Mouse (Mus musculus) gastrocnemius, postnatal 10 days (tissue): ENCODE measurements around the gene Recql. TPM values are rescaled to one million over a fixed set of nuclear protein-coding genes. Genes with fewer than 3 reads are reported as not detected.

Experiments used
- DNase-seq: peaks from one replicate; pipeline ENCODE4 v3.0.0; 2021; ENCODE audit warnings: mixed read lengths
- long read RNA-seq, 2 experiments: library from polyadenylated mRNA; stranded (forward); transcript quantifications; one replicate each; pipeline ENCODE4 v2.0.0; 2021
- total RNA-seq, 2 experiments: library from RNA; stranded (reverse); gene quantifications; 2 replicates each; pipeline ENCODE4 v1.2.3; 2021

Gene Recql
- 1 to 10 TPM; 6.2 to 9.5 TPM for total RNA-seq
- long read RNA-seq, experiment 1, transcript Recql-203 (15 exons, 3,389 nt) = major isoform, 7 of 11 reads
- long read RNA-seq, experiment 1, partial matches to known transcripts = 1 of 11 reads
- long read RNA-seq, experiment 1, other reads (novel, unspliced or antisense) = 3 of 11 reads
- long read RNA-seq, experiment 2, transcript Recql-203 (15 exons, 3,389 nt) = major isoform, 8 of 12 reads
- long read RNA-seq, experiment 2, partial matches to known transcripts = 2 of 12 reads
- long read RNA-seq, experiment 2, other reads (novel, unspliced or antisense) = 1 of 12 reads

DNA sequence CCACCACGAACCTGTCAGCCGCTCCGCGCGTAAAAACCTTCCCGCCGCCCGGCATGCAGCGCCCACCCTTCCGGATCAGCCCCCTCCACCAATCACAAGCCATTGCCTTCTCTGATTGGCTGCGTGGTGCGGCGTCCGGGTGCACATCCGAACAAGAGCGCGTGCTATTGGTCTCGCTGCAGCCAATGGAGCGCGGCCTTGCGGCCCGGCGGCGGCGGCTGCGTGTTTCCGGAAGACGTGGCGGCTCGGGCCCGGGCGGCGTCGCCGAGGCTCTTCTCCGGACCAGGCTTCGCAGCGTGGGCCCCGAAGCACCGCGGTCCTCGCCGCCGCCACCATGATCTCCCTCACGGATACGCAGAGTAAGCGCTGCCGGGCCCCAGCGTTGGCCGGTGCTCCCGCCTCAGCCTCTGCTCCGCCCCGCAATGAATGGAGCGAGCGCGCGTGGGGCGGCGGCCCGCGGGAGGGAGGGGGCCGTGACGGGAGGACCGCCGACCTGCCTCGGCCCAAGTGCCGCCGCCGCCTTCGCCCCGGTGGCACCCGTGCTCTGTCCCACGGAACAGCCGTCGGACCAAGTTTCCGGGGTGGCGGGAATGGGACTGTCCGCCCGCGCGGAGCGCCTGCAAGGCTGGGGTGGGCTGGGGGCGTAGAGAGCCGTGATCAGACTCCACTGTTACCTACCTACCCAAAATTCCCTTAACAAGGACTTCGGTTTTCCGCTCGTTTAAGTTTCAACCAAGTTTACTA, at the start of gene Recql, which contains the start of gene Golt1b:
Gene Recql, minus strand, starts transcription at position 77 of the 744 bp plus-strand sequence.
Gene Golt1b, plus strand, starts transcription at position 211 of the 744 bp plus-strand sequence.
- DNase-seq = peak; percentile 98

DNA sequence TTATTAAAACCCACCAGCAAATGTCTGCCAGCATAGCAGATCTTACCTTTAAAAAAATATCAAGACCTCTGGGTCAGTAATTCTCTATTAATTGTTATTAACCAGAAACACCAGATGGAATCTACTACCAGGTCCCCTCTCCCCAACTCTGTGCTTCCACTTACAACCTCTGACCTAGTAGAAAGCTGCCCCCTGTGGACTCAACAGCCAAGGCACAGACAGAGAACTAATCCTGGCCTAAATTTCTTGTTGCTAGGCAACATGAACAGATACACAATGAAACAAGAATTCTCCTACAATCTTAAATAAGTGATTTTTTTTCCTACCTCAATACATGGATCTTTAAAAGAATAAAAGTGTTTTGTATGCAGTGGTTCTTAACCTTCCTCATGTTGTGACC, 42.2 kb upstream of the Recql start:
- no peak for DNase-seq

DNA sequence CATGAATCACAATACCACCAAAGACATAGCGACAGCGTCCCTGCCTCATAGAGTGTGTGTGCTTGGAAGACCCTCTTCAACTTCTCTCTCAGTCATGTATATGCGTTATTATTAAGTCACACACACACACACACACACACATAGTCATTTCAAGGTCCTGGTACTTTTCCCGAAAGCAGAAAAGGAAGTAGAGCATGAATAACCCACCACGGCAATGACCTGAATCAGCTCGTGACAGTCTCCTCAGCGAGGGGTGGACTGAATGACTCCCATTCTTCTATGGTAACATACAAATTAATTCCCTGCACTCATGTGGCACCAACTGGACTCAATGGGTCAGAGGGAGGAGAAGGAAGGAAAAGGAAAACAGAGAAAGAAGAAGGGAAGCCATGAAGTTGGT, 38.1 kb upstream of the Recql start:
- DNase-seq = no peak

DNA sequence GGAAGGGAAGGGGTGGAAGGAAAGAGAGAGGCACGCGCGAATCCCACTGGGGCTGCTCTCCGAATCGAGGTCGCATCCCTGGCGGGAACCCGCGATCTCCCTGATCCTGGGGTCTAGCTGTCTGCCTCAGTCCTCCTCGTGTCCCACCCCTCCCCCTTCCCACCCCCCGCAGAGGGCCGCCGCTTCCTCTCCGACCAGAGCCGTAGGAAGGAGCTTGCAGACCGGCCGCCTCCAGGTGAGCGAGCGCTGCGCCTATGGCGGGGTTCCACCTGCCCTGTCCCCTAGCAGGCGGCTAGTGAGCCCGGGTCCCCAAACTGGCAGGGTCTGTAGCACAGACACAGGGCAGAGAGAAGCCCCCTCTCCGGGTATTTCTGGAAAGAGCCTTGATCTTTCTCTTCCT, 27.7 kb upstream of the Recql start:
- DNase-seq = no peak

DNA sequence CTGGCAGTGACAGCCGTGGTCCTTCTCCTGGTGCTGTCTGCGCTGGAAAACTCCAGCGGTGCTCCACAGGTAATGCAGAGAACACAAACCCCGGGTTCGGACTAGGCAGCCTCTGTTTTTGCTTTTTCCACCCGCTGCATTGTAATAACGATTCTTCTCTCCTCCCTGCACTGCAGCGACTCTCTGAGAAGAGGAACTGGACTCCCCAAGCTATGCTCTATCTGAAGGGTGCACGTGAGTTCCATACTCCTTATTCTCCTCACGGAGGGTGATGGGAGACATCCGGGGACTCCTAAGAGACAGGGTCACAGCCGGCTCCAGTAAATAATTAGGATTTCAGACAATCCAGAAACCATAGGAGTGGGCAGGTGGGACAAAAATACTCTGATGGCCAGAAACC, 27.0 kb upstream of the Recql start:
- no peak for DNase-seq

DNA sequence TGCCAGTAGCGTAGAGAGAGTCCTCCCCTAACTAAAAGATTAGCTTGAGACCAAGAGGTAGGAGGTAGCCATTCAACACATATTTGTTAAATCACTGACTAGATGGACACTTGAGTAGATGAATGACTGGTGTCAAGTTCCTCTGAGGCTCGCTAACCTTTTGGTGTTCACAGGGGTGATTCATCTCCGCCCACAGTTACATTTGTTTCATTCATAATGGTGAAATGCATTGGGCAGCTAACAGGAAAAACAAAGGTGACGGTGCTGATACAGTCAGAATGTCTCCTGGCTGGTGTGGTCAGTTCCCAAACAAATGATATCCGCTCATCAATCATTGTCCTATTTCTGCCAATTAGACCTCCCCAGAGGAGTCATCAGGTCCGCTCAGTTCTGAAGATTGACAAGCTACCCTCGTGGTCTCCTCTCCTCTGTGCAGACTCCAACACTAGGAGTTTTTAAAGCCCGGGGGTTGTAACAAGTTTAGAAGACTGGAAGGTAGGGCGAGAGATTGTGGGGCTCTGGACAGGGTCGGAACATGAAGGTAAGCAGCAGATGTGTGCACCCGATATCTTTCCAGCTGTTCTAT, 26.1 kb upstream of the Recql start, which contains the start of gene Spx:
Gene Spx, plus strand, starts transcription at position 536 of the 586 bp plus-strand sequence.
- no peak for DNase-seq

DNA sequence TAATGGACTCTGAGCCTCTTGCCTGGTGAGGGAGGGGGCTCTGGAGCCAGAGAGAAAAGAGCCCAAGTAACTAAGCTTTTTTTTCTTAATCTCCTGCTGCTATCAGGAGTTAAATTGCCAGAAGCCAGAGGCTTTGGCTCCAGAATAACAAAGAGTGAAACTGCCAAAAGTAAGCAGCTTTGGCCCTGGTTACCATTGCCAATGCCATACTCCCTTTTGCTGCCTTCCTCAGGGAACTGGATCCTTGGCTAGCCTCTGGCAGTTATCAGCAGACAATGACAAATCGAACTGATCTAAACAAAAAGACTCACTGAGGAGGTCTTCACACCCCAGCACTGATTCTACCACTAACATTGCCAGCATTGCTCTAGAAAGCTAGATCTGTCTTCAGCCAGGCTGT, 24.3 kb upstream of the Recql start:
- no peak for DNase-seq

DNA sequence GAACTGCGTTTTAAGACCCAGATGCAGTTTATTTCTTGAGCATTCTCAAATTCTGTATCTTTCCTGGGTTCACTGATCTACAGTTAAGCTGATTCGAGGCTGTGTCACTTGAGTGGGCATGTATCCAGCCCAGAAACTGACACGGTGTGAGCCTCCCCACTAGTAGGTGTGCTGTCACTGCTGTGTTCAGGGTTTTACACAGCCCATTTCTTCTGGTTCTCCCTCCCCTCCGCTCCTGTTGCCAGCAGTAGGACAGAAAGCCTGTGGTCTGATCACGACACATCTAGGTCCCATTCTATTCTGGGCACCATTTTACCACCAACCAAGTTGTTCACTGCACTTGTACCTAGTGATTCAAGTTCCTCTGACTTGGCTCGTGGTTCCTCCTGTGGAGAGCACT, 8.9 kb upstream of the Recql start:
- DNase-seq = no peak

DNA sequence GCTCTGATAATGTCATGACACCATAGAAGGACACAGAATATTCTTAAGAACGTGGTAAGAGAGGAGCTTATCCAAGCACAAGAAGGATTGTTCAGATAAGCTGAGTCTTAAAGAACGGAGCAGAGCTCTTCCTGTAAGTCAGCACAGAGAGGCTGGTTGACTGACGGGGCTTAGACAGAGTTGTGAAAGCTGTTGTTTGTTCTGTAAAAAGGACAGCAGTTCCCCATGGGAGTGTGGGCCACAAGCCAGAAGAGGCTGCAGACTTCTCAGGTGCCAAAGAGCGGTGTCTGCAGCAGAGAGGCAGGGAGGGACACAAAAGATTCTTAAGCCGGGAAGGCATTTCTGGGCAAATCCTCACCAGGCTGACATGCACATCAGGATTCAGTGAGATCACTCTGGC, 7.8 kb upstream of the Recql start:
- no peak for DNase-seq

DNA sequence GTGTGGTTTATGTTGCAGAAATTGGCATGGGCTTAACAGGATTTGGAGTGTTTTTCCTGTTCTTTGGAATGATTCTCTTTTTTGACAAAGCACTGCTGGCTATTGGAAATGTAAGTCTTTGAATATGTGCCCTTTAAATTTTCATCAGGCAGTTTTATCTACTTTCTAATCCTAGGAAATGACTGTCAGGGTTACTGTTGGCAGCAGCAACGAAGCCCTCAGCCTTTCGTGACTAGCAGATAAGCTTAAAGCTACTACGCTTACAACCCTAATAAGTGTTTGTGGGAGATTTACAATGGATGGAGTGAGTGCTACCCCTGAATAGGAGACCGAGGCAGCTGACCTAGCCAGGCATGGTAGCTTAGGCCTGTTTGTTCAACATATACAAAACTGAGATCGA, 5.4 kb upstream of the Recql start:
- no peak for DNase-seq

DNA sequence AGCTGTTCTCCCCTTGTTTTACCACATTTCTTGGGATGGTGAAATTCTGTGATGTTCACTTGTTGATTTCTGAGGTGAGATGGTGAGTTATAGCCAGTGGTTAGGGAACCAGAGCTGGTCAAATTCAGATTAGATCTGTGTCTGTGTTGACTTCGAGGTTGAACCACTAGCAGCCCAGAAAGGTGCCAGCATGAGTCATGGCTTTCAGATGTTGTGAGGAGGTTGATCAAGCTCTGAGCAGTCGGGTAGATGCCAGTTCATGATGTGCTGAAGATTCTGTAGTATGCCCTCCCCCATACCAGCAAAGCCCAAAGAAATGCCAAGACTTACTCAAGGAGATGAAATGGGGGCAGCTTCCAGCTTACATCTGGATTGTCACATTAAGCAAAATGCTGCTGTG, 2.2 kb upstream of the Recql start:
- no peak for DNase-seq

DNA sequence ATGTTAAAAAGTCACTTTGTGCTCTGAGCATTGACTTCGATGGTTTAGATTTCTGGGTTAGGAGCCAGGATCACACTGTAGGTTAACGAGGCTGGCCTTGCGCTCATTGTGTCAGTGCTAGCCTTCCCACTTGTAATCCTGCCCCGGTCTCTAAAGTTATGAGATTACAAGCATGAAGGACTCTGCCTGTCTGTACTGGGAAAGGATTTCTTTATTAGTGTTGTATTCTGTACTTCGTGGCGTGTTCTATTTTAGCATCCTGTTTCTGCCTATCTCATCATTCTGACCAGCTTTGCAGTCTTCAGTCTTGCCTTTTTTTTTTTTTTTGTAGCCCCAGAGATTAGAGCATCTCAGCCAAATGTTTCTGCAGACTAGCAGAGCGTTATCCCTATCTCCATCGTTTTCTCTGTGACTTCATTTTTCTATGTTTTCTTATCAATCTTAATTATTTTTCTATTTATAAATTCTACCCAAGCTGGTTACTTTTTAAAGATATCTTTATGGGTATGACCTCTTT, 926 bp upstream of the Recql start:
- no peak for DNase-seq

DNA sequence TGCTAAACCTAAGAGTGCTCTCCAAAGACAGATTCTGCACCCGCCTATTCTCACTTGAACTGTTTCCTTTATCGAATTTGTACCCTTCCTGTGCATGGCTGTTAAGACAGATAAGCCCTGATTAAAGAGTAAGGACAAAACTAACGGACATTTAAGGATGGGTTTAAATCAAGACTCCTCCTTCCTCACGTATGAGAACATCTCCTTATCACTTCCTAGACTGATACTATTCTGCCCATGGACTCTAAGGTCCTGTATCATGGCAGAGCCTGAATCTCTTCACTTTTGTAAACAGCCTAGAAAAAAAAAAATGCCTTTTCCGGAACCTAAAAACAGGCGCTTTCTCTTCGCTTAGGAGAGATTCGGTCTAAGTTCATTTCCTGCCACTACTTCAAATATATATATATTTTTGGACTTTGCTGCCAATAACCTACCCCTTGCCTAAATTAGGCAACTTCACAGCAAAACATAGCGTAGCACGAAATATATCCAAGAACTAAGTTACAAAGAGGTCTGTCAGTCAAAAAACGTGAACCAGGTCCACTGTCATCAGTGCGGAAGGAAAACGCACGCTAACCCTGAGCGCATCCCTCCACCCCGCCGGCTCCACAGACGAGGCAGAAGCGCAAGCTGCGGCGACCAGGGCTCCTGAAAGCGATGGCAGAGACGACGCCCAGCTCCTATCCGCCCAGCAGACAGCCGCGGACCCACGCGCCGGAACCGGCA, 439 bp downstream of the Recql start:
- no peak for DNase-seq

DNA sequence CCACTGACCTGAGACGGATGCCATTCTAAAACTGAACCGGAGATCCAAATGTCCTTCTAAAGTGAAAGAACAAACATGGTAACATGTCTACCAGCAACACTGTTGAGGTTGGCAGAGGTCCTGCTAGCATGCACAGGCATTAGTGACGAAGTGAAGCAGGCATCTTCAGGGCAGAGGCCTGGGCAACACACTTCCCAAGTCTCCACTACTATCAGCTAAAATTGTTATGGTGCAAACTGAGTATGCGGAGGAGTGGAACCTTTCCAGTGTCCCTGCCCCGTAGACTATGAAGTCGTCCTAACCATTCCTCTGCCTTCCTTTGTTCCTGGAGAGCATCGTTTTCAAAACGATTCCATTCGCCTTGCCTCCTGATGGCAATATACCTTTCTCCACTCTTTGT, 2.4 kb downstream of the Recql start:
- no peak for DNase-seq

DNA sequence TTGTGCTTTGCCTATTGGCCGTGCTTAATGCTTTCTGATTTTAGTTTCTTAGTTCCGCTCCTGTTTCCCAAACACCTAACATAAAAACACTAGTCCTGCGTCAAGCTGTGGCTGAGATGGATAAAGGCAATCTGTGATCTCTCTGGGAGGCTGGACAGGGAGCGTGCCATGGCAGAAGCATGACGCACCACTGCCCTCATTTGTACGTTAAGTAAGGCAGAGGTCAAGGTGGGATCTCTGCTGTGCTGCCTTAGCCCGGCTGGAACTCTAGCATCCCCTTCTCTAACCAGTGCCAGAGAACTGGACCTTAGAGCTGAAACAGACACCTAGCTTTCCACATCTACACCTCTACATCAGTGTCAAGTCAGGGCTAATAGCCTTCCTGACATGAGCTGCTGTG, 5.3 kb downstream of the Recql start:
- no peak for DNase-seq

DNA sequence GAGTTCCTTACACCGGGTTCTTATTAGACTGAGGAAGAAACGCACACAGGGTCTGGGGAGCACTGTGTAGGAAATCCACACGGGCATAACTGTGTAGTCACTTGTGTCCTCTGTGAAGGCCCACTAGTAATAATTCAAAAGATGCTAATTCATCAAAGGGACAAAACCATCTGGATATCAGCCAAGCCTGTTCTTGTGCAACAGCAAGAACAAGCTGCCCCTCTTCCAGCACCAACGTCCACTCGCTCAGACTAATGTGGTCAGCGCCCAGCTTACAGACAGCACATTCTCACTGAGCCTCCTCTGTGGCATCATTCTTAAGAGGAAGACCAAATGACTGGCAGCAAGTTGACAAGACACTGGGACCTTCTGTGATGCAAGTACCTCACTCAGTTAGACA, 6.9 kb downstream of the Recql start:
- no peak for DNase-seq

DNA sequence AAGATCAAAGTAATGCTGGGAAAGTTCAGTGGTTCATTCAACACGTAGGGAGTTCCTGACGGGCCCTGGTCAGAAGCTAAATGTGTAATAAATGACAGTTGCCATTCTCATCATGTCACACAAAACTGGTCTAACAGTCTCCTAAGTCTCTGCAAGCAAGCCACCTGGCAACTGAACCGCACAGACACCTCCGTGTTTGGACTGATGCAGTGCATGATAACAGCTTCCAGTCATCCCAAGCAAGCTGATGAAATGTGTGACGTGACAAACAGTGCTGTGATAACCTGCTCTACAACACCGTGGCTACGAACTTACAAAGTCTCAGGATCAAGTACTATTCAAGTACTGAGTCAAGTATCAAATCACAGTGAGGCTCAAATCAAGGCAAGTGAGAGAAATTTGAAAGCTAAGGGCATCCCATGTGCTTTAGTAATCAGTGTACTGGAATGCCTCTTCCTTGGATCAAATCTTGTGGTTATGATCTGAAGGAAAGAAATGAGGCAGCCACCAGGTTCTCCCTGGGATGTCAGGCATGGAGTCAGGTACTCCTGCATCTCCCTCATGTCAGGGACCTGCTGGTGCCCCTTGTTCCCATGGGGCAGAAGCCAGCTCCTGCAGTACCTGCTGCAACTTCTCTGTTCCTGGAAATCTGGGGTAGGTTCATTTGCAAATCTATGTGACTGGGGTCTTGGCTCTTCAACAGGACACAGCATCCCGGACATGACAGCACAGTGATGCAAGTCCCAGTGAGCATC, 8.1 kb downstream of the Recql start:
- no peak for DNase-seq

DNA sequence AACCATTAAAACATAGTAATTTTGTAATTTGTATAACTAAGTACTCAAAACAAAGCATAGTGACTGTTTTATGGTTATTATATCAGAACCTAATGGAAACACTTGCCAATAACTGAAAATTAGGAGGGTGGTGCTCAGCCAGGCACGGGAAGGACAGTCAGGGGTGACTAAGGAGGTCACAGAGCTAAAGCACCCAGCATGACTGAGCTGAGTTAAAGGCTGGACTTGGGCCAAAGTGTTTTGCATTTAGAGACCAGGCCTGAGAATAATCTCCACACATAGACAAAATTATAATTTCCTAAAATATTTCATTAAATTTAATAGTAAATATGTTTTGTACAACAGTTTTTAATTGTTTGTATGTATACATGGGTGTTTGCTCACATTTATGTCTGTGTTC, 9.8 kb downstream of the Recql start:
- no peak for DNase-seq

DNA sequence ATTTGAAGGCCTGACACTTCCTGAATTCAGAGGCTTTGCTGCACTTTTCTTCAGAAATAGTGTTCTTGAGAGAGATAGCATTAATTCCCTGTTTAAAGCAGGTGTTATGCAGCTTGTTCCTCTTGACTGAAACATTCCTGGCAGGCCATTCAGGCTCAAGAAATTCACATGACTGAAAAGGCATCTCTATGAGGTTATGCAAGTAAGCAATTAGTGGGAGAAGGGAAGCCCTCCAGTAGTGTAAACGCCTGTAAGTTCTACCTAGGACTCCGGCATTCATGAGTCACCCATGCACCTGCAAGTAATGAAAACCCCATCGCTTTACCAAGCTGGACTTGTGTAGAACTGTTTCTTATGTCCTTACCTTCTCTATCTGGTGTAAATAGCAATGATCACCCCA, 17.3 kb downstream of the Recql start:
- DNase-seq = no peak

DNA sequence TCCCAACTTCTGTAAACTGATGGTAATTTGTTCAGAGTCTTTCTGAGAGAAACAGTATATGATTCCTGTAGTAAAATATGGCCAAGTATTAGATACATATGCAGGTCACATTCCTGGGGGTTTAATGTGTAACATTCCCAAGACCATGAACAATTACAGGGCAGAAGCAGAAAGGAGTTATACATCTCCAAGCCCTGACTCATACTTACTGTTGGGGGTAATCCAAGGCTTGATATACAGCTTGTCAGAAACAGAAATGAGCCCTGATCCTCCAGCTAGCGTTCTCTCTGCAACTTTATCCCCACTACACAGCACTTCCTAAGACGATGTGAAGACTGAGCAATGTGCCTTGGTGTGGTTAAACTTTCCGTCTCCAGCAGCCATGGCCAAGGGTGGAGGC, 19.3 kb downstream of the Recql start:
- no peak for DNase-seq

DNA sequence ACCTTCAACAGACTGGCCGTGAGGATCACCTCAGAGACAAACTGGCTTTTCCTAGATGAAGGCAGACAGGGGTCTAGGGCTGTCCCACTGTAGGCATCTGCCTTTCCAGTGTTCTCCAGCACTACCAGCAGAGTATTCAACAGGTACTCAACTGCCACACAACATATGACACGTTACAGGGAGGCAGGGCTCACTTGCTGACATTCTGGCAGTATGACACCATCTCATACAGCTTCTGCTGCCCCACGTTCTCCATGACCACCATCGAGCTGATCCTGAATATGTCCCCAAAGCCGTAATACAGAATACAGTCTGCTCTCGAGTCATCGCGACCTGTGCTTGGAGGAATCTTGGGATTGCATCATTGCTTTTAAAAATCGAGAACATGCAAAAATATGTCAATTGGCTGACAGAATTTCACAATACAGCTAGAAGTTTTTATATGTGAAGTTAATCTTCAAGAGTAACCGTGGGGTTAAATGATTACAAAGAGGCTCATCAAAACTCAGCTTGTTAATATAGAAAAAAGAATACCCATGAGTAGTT, 20.3 kb downstream of the Recql start:
- no peak for DNase-seq
